Mouse (Mus musculus) embryo, embryonic 10.5 days (tissue): ENCODE measurements around the gene Ofcc1.

ENCODE experiments used
- DNase-seq: peaks from one replicate; pipeline ENCODE4 v3.0.0-alpha.2; 2015; ENCODE audit warnings: low spot score

Gene Ofcc1

DNA sequence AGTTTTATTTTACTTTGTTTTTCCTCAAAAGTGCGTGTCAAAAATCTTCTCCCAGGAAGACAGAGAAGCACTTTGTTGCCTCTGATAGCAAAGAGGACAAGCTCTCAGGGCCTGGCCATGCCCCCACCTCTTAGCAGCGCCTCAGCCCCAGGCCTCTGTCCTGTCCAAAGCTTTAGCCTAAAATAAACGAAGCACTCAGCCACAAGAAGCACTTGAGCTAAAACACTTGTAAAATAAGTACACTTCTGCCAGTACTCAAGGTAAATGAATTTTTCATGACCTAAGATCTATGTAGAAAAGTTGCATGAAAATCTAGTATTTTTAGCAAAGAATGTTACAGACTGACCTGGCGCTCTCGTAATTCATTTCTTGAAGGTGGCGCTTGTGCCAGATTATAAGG is 117.4 kb downstream of the Ofcc1 start:
- DNase-seq = no peak

DNA sequence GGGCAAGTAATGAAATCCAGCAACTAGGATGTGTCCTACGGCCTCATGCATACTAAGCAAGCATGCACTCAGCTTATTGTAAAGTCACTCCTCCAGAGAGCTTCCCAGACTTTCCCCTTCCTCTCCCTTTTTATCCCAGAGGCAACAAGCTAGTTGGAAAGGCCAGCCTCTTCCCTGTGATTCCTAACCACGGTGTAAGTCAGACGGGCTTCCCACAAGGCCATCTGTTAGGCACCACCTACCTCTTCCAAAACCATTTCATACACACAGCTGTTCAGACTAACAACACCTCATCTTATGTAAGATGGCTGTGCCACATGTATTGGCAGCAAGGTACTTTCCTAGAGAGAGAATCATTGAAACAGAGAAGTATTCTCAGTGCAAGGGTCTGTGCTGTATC is 124.9 kb downstream of the Ofcc1 start:
- DNase-seq = no peak

DNA sequence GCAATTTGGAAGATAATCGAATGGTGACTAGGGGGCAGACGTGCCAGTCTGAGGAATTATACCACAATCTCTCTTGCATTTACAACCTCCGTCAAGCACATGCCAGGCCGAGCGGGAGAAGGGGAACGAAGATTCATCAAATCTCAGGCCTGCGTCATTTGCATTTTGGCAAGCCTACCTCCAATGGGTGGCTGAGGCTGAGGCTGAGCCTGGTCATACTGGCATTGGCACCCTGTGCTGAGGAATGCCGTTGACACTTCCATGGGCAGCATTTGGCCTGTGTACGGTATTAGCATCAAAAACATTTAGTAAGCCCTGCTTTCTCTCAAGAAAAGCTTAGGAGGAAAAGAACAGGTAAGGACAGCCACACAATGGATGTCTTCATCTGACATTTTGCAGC is 152.9 kb downstream of the Ofcc1 start:
- DNase-seq = no peak

DNA sequence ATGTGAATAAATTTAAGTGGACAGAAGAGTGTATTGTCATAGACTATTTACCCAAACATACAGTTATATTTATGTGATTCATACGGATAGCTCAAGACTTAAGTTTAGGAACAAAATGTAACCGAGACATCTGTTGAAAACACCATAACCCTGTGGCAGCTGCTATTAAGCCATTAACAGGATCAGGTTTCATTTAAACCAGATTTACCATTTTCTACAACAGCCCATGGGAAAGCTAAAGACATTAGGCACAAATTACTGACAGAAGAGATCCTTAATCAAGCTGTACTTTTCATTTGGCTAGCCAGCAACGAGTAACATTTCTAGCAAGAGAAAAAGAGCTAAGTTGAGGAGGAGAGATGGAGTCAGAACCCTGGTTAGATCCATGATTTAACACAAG is 179.5 kb downstream of the Ofcc1 start:
- DNase-seq = peak; percentile 33

DNA sequence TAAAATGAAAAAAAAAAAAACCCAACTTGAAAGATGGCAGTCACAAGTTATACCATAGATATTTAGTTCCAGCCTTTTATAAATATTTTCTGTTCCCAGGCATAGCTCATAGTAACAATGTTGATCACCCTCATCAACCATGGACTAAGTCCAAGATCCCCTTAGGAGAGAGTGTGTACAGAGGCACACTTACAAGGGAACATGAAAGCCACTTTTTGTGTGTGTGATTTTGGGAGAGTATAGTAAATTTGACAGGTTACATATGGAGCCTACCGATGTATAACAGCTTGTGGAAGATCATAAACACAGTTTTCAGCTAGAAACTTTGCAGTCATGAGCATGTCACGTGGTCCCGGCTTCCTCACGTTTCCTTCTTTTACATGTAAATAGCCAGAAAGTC is 189.5 kb downstream of the Ofcc1 start:
- DNase-seq = no peak

DNA sequence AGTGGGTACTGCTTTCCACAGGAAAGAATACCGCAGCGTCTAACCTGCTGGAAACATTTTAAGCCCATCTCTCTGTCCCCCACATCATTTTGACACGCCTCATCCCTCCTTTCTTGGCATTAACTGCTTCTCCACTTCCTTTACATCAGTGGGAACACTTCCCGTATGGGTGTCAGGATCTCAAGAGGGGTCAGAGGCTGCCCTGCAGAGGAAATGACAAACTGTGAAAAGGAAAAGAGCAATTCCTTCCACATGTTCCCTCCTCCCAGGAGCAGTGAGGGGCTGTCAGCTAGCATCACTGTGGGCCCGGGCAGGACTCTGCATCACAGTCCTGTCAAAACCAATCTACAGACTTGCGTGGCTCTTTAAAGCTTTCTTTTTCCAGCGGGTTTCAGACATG is 193.4 kb downstream of the Ofcc1 start:
- peak; percentile 52 for DNase-seq

DNA sequence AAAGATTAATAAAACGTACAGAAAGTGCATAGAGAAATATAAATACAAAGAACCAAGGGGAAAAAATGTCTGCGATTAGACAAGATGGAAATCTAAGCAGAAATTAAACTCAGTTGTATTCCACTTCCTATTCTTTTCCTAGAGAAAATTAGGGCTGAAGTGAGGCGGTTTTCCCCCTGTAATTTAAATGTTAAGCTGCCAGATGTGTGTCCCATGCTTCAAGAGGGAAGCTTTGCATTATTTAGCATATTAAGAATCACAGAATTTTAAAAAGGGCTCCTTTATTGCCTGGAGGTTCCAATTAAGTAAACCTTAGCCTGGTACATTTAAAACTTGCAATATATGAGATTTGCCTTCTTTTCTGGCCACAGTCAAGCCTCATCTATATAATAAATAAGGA is 205.8 kb downstream of the Ofcc1 start:
- no peak for DNase-seq

DNA sequence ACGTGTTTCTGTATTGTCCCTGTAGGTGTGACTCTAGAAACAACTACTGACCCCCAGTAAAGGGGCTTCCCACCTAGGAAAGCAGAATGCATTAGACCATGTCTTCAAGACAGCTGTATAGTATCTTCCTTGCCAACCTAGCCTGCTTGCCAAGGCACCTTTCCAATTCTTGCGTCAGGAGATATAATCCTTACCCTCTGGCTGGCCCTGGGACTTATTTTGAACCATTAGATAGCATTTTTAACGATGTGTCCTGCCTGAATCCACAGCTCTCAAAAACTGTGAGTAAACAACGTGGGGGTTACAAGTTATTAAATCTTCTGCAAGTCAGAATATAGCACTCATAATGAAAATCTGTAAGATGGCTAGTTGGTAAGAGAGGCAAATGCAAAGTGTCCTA is 221.3 kb downstream of the Ofcc1 start:
- DNase-seq = no peak

DNA sequence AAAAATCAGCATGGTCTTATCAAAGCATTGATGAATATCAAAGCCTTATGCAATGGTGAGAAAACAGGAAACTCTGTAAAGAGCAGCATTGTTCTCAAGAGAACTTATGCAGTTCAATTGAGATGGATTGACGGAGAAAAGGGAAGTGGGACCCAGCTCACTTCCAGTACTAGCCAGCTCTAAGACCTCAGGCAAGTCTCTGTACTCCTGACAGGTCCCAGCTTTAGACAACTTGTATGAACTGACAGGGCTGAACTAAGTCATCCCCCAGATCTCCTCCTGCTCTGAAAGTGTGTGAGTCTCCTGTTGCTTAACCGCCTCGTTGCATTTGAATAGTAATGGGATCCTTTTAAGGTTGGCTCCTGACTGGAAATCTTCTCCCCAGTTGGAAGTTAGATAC is 225.2 kb downstream of the Ofcc1 start:
- DNase-seq = peak; percentile 6

DNA sequence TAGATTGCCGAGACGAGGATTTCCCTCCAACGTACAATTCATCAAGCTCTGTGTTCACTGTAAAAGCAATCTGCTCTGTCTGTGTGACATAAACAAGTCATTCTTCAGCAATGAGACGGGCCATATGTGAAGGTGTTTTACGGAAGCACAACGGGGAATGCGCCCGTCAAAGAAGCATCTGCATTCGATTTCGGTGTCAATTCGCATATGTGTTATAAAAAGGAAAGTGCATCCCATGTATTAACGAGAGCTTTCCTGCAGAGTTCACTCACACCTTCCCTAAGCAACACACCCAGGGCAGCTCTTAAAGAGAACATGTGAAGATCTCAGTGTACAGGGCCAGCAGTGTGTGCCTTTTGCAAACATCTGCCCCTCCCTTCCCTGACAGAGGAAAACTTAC is 225.6 kb downstream of the Ofcc1 start:
- DNase-seq = no peak

DNA sequence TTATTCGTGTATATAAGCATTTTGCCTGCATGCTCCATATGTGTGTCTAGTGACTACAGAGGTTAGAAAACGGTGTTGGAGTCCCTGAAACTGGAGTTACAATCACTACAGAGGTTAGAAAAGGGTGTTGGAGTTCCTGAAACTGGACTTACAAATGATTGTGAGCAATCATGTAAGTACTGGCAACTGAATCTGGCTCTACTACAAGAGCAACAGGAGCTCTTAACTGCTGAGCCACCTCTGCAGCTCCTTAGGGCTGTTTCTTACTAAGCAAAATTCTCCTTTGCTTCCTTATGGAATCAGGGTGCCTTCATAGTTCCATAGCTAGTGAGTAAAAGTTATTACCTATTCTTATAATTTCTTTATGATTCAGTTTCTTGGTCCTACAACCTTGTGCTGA is 237.4 kb downstream of the Ofcc1 start:
- DNase-seq = no peak

DNA sequence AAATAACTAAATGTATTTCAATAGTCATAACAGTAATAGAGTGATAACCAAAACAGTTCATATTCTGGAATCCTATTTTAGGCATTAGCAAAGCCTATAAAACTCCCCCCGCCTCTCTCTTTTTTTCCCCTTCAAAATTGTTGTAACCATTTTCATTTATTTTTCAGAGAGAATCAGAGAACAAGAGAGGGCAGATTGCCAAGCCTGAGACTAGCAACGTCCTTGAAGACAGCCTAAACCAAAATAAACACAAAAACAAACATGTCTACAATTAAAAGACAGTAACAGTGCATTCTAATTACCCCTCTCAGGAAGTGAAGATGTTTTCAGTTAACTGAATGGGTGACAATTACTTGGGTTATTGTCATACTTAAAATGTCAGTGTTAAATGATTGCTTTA is 248.9 kb downstream of the Ofcc1 start:
- no peak for DNase-seq

DNA sequence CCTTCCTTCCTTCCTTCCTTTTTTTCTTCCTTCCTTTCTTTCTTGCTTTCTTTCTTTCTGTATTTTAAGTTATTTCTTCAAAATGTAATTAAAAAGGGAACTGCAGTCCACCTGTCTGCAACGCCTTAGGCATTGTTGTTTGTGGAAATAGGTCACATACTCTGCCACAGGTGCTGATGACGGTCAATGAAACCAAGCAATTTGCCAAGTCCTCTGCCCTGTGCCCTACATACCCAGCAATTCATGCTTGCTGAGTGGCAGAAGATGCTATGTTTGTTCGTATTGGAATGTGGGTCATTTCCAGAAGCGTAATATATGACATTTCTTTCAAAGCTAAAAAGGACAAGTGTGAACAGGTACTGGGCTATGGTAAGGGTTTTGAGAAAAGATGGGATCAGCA is 285.0 kb downstream of the Ofcc1 start:
- DNase-seq = no peak

DNA sequence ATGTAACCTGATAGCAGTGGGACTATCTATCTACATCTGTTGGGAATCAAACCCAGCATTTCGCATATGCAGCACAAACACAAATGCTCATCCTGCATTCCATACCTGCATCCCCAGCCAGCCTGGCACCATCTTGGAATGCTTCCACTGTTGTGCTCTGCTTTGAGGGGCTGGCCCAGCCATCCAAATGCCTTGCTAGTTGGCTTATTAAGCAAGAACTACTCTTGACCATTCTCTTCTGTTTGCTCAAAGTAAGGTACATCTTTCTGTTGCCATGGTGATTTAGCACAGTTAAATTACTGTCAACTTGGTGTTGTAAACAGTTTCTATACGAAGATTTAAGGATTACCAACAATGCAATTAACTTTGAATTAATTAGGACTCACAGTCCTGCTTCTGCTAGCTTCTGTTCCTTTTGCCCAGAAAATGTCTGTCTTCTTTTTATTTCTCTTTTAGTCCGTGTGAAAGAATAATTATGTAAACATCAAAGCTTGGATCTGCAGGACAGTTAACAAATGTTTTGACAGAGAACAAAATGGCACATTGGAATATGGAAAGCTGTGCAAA is 286.3 kb downstream of the Ofcc1 start:
- no peak for DNase-seq

DNA sequence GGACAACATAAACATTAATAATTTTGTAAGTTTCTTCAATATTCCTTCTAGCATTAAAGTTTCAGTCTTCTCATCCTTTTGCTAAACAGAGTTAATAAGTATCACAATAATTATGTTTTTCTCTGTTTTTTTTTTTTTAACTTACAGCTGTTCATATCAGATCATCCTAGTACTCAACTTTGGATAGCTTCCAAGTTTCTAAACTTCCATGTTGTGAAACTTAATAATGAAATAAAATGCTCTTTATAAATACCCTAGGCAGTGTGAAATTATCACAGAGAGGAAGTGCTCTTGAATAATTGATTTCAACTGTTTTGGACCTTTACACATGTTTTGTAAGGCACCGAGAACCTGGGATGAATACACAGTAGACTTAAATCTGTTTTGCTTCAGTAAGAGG is 291.2 kb downstream of the Ofcc1 start:
- DNase-seq = no peak

DNA sequence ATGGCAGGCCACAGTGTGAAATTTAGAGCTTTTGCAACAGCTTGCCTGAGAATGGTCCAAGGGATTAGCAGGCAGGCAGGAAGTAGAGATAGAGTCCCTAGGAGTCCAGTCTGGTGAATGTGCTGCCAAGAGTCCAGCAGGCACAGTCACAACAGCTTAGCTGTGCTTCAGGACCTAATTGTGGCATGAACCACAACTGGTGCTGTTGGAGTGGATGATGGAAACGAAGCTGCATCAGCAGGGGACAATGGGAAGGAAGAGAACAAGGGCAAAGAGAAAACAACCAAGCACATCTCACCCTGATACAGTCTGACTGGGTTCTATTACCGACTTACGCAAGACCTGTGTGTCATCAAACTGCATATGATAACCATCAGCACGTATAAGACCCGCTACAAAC is 300.0 kb downstream of the Ofcc1 start:
- no peak for DNase-seq

DNA sequence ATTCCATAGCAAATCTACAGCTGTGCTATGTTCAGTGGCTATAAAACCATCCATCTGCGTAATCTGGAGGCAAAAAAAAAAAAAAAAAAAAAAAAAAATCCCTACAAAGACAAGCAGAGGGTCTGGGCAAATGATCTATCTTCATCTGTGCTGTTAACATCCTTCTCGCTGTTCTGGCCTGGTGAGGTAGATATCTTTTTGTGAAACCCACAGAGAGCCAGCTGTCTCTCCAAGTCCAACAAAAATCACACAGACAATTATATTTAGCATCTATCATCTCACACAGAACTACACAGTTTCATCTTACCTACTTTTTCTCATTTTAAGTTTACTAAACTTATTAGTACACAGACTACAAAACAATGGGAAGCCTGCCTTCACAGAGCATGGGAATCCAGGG is 323.4 kb downstream of the Ofcc1 start:
- no peak for DNase-seq

DNA sequence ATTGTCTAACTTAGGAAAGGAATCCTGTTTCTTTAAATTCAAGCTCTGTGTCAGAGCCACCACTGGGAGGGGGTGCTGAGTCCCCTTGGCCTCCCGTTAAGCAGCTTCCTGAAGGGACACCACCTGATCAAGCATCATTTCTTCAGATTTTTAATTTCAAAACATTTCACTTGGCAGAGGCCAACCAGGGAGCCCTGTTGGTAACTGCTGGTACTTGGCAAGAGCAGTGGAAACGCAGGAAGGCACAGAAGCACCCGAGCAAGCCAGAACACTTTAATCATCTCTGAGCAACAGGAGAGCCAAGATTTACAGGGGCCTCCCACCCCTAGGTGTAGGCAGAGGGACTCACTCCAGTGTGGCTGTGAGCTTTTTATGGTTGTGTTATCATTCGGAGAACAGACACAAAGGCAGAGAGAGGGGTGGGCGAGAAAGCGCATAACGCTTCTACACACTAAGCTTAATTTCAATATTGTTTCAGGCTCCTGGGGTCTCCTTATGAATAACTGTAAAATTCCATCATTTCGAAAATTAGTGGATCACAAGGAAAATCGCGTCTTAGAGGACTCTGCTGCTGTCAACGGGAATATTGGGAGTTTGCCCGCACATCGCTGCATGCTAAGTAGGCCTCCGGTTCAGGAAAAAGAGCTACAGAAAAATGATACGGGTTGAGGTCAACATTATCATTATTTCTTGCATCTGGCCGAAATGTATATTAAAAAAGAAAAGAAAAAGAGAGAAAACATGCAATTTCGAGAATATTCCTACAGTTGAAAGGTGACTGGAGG is 324.1 kb downstream of the Ofcc1 start:
- no peak for DNase-seq

DNA sequence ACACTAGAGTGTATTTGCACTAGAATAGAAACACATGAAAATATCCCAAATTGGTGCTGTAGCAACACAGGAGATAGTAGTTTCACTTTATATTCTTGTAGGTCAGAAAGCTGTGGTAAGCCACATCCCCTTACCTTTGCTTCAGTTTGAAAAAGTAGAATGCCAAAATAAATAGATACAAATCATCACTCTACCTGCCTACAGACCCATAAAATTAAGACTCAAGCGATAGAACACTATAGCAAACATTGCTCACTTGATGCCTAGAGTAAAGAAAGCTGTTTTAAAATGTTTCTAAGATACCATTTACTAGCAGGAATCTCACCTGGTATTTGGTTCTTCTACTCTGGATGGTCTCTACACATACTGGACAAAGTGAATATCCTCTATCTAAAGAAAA is 331.8 kb downstream of the Ofcc1 start:
- DNase-seq = no peak

DNA sequence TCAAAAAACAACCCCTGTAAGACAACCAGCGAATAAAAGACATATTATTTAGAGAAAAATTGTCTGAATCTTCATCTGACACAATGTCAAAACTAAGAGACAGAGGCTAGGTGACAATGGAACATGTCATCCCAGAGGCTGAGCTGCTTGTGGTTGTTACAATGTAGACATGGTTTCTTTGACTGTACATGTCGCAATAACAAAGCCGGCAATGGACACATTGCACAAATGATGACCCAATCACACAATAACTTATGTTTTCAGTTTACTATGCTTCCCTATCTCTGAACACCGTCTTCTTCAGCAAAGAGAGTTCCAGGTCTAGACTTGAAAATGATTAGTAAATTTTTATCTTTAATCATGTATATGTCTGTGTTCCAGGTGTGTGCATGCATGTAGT is 332.4 kb downstream of the Ofcc1 start:
- DNase-seq = no peak

DNA sequence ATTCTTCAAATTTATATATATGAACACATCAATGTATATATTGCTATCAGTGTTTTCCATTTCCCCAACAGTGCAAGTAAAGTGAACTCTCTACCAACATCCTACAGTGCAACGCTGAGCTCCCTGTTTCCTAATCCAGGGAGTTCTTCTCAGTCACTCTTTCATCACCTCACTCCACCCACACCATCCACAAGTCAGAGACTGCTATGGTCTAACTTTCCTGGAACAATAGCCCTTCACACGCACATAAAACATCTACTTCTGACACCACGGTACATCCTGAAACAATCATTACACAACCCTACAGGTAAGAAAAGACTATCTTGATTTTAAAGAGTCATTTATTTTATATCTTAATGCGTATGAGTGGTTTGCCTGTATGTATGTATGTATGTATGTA is 335.4 kb downstream of the Ofcc1 start:
- DNase-seq = no peak

DNA sequence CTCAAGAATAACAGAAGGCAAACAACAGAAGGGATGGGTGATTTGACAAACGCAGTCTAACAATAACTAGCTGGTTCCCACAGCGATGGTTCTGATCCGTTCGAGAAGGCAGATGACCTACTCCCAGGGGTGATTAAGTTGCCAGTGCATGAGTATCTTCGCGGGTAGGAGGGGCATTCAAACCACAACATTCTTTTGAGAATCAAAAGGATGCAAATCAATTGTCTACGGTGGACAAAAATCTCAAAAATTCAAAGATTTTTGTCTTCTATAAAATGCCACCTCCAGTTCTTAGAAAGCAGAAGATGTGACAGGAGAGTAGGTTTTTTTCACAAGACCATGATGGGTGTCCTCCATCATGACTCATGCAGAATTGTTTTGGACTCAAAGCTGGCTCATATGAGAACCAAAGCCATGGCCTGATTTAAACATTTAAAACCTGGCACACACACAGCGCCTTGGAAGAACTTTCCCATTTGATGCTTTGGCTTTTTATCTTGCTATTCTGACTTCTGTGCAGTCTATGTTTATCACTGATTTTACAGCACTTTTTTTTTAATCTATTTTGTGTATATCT is 338.0 kb downstream of the Ofcc1 start:
- DNase-seq = no peak

DNA sequence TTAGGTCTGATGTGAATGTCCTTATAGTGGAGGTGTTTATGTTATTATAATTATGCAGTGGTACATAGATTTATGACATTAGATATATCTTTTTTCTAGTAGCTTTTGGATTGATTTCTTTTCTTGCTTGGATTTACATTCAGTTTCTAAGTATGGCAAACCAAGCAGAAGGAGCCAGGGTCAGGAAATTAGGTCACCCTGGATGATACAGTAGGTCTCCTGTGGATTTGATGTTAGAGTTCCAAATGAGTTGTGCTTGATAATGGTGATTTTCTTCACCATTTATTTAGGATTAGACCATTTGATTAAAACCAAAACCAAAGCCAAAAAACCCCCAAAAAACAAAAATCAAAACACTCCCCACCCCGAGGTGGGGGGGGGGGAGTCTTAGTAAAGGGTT is 338.6 kb downstream of the Ofcc1 start:
- DNase-seq = no peak

DNA sequence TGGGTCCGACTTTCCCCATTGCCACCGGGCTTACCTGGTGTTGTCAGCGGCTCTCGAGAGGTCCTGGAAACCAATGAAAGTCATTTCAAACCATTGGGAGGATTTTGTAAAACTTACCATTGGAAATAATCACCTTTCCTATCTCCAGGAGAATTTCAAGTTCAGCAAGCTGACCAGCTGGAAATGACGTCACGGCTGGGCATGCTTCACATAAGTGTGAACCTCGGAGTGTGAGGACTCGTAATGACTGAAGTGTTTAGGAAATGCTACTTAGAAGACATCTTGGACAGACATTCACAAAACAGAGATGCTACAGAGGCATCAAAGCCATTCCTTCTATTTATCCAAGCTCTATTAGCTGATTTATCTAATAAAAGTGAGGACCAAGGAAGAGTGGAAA is 361.0 kb downstream of the Ofcc1 start:
- no peak for DNase-seq
